Mouse (Mus musculus): ENCODE measurements around the gene Myl6.

DNA sequence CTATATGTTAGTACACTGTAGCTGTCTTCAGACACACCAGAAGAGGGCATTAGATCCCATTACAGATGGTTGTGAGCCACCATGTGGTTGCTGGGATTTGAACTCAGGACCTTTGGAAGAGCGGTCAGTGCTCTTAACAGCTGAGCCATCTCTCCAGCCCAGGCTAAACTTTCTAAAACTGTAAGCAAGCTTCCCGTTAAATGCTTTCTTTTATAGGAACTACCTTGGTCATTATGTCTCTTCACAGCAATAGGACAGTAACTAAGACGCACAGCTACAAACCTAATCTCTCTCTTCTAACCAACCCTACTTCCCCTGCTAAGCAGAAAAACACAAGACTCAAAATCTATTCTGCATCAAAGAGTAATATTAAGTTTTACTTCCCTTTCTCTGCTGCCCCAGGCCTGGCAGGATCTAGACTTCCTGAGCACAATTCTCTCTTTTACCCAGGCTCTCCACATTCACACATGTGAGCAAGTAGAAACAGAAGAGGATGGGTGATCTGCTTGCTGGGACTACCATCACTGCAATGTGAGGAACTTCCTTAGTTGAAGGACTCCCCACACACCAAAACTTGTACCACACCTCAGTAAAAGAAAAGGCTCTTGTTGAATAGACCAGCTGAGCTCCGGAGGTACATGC lies 41.8 kb upstream of the Myl6 start:
- TF ChIP-seq CTCF (IDR thresholded peaks at IDR 0.05; ENCODE audit: borderline replicate concordance, control insufficient read depth, extremely low read depth, insufficient read depth, low read length, poor library complexity) (no peak), POLR2A (IDR thresholded peaks at IDR 0.05; ENCODE audit: control insufficient read depth, extremely low read depth, insufficient read depth, low read length, poor library complexity) (no peak)
